Mouse (Mus musculus): Measurements from ENCODE around the gene Sgca.

DNA sequence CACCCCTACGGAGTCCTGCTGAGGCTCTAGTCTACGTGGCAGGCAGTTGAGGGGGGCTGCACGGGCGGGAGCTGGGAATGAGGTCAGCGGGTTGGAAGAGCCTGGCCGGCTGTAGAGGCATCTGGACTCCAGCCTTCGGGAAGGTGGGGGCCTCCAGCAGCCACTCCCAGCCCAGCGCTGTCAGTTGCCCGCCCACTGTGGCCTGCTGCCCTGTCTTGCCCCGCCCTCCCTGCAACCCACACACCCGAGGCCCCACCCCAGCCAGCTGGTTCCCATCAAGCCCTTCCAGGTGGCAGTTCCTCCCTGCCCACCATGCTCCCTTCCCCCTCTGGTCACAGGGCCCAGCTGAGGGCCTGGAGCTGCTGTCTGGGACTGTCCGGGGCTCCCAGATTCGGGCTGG is 47.3 kb downstream of the Sgca start:
- no peak for TF ChIP-seq CTCF (IDR thresholded peaks at IDR 0.05)
- no peak for TF ChIP-seq POLR2A (IDR thresholded peaks at IDR 0.05; ENCODE audit: insufficient read depth, low read depth, low read length)
- TF ChIP-seq EP300 (IDR thresholded peaks at IDR 0.05; ENCODE audit: insufficient read depth, low read depth, low read length), result 0 out of 2 replicates have a peak, but pooled peaks have one; percentile 44

All from heart, adult 2 months (tissue).